Mouse (Mus musculus): Measurements from ENCODE around the gene Gtpbp1. TPM values are rescaled to one million over a fixed set of nuclear protein-coding genes. Genes with fewer than 3 reads are reported as not detected.

The Gtpbp1 gene
- 35.0 and 36.0 TPM in 2 replicates for polyA plus RNA-seq (2015; fragmentation: Nextera tagmentation; extraction: Ambion mirVana)

DNA sequence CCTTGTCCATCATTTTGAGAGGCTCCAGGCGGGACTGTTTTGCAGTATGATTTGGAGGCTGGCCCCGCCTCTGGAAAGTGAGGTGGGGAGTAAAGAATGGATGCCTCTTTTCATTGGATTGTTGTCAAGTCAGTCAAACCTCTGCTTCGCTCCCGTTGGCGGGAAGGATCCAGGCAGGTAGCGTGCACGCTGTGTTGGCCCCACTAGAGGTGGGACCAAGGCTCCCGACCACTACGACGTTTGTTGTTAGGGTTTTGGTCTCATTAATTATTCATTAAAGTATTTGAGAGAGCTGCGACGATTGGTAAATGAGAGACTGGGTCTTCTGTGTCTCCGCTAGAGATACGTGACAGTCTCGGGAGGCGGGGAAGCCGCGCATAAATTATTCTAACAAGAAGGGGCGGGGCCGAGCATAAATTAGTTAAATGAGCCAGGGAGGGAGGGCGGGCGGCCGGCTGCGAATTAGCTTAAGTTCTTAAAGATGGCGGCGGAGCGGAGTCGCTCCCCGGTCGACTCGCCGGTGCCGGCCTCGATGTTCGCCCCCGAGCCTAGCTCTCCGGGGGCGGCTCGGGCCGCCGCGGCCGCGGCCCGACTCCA, at the start of gene Gtpbp1:
TSS of gene Gtpbp1 (plus strand) at position 420 of the 597 bp plus-strand sequence.
- Histone ChIP-seq H3K27ac (peak within 1 kb of the TSS; percentile 87), H3K4me2 (peak within 1 kb of the TSS; percentile 93), H3K9me3 (no peaks in the 10 kb centered on the region), H3K4me3 (peak within 1 kb of the TSS; percentile 97), H3K4me1 (peaks cover 45% of the 10 kb centered on the region), H3K9ac (peak within 1 kb of the TSS; percentile 83), H3K27me3 (no peaks in the 10 kb centered on the region), H3K36me3 (peaks cover 14% of the 10 kb centered on the region)
- under 1% methylated on average over 45 of the region's 45 CpGs for WGBS
- peak; percentile 96 for ATAC-seq (ENCODE audit: insufficient number of reproducible peaks, low FRiP score, low TSS enrichment, low read depth)

GRCm38 (mm10) chr15:79641135-79641817, 49.4 kb upstream of the Gtpbp1 start:
- Histone ChIP-seq H3K27ac (no peak overlapping the region), H3K4me3 (no peak overlapping the region), H3K4me2 (no peak overlapping the region), H3K9me3 (no peaks in the 10 kb centered on the region), H3K27me3 (no peaks in the 10 kb centered on the region), H3K4me1 (no peaks in the 10 kb centered on the region), H3K9ac (no peak overlapping the region), H3K36me3 (peaks cover 6% of the 10 kb centered on the region)
- 64% methylated on average over 12 of the region's 12 CpGs for WGBS
- ATAC-seq (ENCODE audit: insufficient number of reproducible peaks, low FRiP score, low TSS enrichment, low read depth) = no peak

DNA sequence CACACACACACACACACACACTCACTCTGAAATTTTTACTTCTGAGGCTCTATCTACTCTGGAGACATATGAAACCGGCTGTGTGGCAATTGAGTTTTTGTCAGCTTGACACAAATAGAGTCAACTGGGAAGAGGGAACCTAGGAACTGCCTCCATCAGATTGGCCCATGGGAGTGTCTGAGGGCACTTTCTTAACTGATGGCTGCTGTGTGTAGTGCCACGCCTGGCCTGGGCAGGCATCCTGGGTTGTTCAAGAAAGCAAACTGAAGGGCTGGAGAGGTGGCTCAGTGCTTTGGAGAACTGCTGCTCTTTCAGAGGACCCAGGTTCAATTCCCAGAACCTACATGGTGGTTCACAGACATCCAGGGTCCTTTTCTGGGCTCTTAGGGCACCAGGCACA, 45.2 kb upstream of the Gtpbp1 start:
- Histone ChIP-seq H3K36me3 (peaks cover 15% of the 10 kb centered on the region), H3K27me3 (no peaks in the 10 kb centered on the region), H3K27ac (no peak overlapping the region), H3K9me3 (no peaks in the 10 kb centered on the region), H3K9ac (no peak overlapping the region), H3K4me2 (no peak overlapping the region), H3K4me1 (no peaks in the 10 kb centered on the region), H3K4me3 (no peak overlapping the region)
- 78% methylated on average over 2 of the region's 2 CpGs for WGBS
- no peak for ATAC-seq (ENCODE audit: insufficient number of reproducible peaks, low FRiP score, low TSS enrichment, low read depth)

DNA sequence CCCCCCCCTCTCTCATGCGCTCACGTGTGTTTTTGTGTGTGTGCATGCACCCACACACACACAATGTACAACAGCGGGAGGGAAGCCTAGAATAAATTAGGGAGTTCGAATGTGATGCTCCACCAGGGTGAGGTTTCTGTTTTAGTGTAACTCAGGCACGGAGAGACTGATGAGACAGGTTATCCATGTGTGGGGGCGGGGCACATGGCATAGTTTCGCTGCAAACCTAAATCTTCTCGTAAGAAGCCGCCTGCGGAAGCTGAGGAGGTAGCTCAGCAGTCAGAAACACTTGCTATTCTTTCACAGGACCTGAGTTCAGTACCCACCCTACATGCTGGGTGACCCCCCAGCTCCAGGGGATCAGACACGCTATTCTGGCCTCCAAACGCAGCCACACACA, 42.5 kb upstream of the Gtpbp1 start:
- 83% methylated on average over 12 of the region's 12 CpGs for WGBS
- H3K9ac ChIP-seq = no peak overlapping the region
- no peak for ATAC-seq (ENCODE audit: insufficient number of reproducible peaks, low FRiP score, low TSS enrichment, low read depth)

DNA sequence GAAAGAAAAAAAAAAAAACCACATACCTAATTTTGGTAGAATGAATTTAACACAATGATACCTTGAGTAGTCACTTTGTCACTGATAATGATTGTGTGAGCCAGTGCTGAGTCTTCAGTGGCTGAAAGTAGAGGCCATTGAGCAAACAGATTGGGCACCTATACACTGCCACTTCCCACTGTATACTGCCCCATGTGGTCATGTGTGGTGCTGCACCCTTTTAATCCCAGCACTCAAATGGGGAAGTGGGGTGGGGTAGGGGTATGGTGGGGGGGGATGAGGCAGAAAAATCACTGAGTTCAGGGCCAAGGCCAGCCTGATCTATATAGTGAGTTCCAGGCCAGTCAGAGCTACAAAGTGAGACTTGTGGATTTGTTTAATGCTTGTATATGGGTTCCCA, 40.1 kb upstream of the Gtpbp1 start:
- Histone ChIP-seq H3K27ac (no peak overlapping the region), H3K27me3 (no peaks in the 10 kb centered on the region), H3K36me3 (peaks cover 11% of the 10 kb centered on the region; the same call in 1 of the 2 replicates), H3K4me3 (no peak overlapping the region), H3K9me3 (no peaks in the 10 kb centered on the region), H3K4me2 (no peak overlapping the region), H3K4me1 (no peaks in the 10 kb centered on the region), H3K9ac (no peak overlapping the region)
- ATAC-seq (ENCODE audit: insufficient number of reproducible peaks, low FRiP score, low TSS enrichment, low read depth) = no peak

More for the DNA sequence above, 42.5 kb upstream of the Gtpbp1 start:
- no peaks in the 10 kb centered on the region for H3K9me3 ChIP-seq
- no peak overlapping the region for H3K27ac ChIP-seq
- H3K36me3 ChIP-seq = peaks cover 11% of the 10 kb centered on the region; the same call in 1 of the 2 replicates
- H3K4me2 ChIP-seq = no peak overlapping the region
- H3K4me1 ChIP-seq = no peaks in the 10 kb centered on the region
- no peaks in the 10 kb centered on the region for H3K27me3 ChIP-seq
- no peak overlapping the region for H3K4me3 ChIP-seq

DNA sequence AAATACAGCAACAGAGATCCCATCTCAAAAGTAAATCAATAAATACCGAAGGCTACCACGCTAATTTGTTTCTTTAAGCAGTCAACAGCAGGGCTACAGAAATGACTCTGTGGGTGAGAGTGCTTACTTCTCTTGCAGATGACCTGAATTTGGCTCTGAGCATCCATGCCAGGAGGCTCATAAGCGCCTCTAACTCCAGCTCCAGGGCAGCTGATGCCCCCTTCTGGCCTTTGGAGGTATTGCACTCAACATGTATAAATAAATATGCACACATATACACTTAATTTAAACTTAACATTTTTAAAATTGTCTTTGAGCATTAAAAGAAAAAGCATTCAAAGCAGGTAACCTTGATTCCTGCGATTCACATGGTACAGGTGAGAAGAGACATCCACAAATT, 39.2 kb upstream of the Gtpbp1 start:
- no peak overlapping the region for H3K4me3 ChIP-seq
- H3K4me2 ChIP-seq = no peak overlapping the region
- WGBS = 74% methylated on average over 4 of the region's 4 CpGs
- ATAC-seq (ENCODE audit: insufficient number of reproducible peaks, low FRiP score, low TSS enrichment, low read depth) = no peak
- H3K9me3 ChIP-seq = no peaks in the 10 kb centered on the region
- no peak overlapping the region for H3K9ac ChIP-seq
- H3K36me3 ChIP-seq = peaks cover 11% of the 10 kb centered on the region; the same call in 1 of the 2 replicates
- no peaks in the 10 kb centered on the region for H3K27me3 ChIP-seq
- H3K27ac ChIP-seq = no peak overlapping the region
- no peaks in the 10 kb centered on the region for H3K4me1 ChIP-seq

DNA sequence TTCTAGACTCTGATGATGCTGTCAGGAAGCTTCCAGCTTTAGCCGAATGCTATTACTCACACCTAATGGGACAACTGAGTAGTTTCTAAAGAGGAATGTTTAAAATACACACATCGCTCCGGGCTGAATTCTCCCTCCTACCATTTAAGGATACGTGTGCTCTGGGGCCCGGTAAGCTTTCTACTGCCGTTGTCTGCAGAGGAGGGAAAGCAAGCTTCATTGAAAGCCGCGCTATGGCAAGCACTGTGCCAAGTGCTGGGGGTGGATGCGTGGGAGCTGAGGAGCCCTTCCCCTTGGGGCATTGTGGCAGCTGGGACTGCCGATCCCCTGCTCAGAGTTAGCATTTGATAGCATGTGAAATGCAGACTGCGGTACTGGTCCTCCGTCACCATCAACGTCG, 34.2 kb upstream of the Gtpbp1 start:
- WGBS = 88% methylated on average over 14 of the region's 14 CpGs
- Histone ChIP-seq H3K4me2 (no peak overlapping the region), H3K27me3 (no peaks in the 10 kb centered on the region), H3K36me3 (no peaks in the 10 kb centered on the region), H3K27ac (no peak overlapping the region), H3K9me3 (no peaks in the 10 kb centered on the region), H3K9ac (no peak overlapping the region), H3K4me1 (peaks cover 13% of the 10 kb centered on the region), H3K4me3 (no peak overlapping the region)
- ATAC-seq (ENCODE audit: insufficient number of reproducible peaks, low FRiP score, low TSS enrichment, low read depth) = no peak

- Histone ChIP-seq H3K27ac (peak overlapping the region; percentile 93), H3K9ac (peak overlapping the region; percentile 61), H3K9me3 (no peaks in the 10 kb centered on the region), H3K36me3 (peaks cover 8% of the 10 kb centered on the region; the same call in 1 of the 2 replicates), H3K4me3 (peak overlapping the region; percentile 76), H3K4me1 (peaks cover 13% of the 10 kb centered on the region), H3K27me3 (no peaks in the 10 kb centered on the region), H3K4me2 (peak overlapping the region; percentile 93)
- no peak for ATAC-seq (ENCODE audit: insufficient number of reproducible peaks, low FRiP score, low TSS enrichment, low read depth)
- 4% methylated on average over 16 of the region's 16 CpGs for WGBS
Measured at GRCm38 (mm10) chr15:79657837-79658530, 32.7 kb upstream of the Gtpbp1 start.

GRCm38 (mm10) chr15:79658531-79659375, 31.9 kb upstream of the Gtpbp1 start, which contains the start of the genes Fam227a and Cby1:
TSS of gene Fam227a (minus strand) at chr15:79658956.
TSS of gene Cby1 (plus strand) at chr15:79659199.
- Histone ChIP-seq H3K27ac (peak within 1 kb of the TSS; percentile 93), H3K4me3 (peak within 1 kb of the TSS; percentile 76), H3K36me3 (peaks cover 12% of the 10 kb centered on the region; the same call in 1 of the 2 replicates), H3K4me1 (peaks cover 13% of the 10 kb centered on the region), H3K9me3 (no peaks in the 10 kb centered on the region), H3K27me3 (no peaks in the 10 kb centered on the region), H3K9ac (peak within 1 kb of the TSS; percentile 61), H3K4me2 (peak within 1 kb of the TSS; percentile 93)
- peak; percentile 83 for ATAC-seq (ENCODE audit: insufficient number of reproducible peaks, low FRiP score, low TSS enrichment, low read depth)
- WGBS = under 1% methylated on average over 55 of the region's 55 CpGs

- Histone ChIP-seq H3K9me3 (no peaks in the 10 kb centered on the region), H3K9ac (no peak overlapping the region), H3K27ac (no peak overlapping the region), H3K27me3 (no peaks in the 10 kb centered on the region), H3K4me3 (no peak overlapping the region), H3K4me2 (no peak overlapping the region), H3K4me1 (peaks cover 13% of the 10 kb centered on the region), H3K36me3 (peaks cover 25% of the 10 kb centered on the region)
- ATAC-seq (ENCODE audit: insufficient number of reproducible peaks, low FRiP score, low TSS enrichment, low read depth) = no peak
- 79% methylated on average over 4 of the region's 4 CpGs for WGBS
Measured at GRCm38 (mm10) chr15:79661852-79662251, 28.8 kb upstream of the Gtpbp1 start.

DNA sequence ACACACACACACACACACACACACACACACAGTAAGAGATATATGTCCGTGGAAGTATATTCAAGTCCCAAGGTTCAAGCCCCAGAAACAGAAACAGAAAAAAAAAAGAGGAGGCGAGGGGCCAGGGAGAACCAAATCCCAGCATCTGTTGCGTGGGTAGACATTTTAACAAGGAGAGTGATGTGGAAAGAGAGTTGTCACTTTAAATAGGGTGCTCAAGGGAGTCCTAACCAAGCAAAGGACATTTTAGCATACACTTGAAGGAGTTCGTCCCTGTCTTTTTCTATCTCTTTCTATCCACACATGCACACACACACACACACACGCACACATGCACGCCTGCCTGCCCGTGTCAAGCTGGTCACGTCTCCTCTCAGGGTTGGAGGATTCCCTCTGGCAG, 26.0 kb upstream of the Gtpbp1 start:
- Histone ChIP-seq H3K36me3 (peaks cover 38% of the 10 kb centered on the region), H3K27ac (no peak overlapping the region), H3K9ac (no peak overlapping the region), H3K9me3 (no peaks in the 10 kb centered on the region), H3K27me3 (no peaks in the 10 kb centered on the region), H3K4me3 (no peak overlapping the region), H3K4me2 (no peak overlapping the region), H3K4me1 (peaks cover 3% of the 10 kb centered on the region)
- WGBS = 91% methylated on average over 8 of the region's 8 CpGs
- ATAC-seq (ENCODE audit: insufficient number of reproducible peaks, low FRiP score, low TSS enrichment, low read depth) = no peak
